Mouse (Mus musculus): ENCODE results near the gene Tubb3.
"Not testable (repeated sequence)": the region's sequence is repeated elsewhere in the genome, so short reads cannot be mapped to it uniquely, and the experiment has no call there.

Gene Tubb3

DNA sequence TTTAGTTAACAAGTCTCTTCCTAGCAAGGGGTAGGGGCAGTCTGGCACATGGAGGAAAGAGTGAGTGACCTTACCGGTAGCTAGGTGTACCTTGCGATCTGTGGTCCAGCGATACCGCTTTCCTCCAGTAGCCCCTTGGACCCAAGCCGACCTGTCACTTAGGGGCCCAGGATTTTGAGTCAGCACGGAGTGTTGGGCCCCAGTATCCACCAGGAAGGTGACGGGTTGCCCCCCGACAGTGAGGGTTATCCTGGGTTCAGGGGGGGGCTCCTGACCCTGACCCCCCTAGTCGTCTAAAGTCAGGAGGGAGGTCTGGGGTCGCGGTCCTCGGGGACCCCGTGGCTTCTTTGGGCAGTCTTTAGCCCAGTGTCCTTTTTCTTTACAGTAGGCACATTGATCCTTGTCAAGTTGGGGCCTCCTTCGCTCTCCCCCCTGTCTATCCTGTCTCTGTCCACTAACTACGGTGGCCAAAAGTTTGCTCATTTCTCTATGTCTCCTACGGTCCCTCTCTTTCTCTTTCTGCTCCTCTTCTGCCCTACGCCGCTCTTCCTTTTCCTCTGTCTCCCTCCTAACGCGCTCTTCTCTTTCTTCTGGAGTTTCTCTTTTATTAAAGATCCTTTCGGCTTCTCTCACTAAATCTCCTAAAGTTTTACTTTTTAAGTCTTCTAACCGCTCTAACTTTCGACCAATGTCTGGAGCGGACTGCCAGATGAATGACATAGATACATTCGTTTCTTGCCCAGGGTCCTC, 20.6 kb downstream of the Tubb3 start:
- Histone ChIP-seq H3K9me3 (ENCODE audit: low read length) (no peaks in the 10 kb centered on the region), H3K27me3 (ENCODE audit: insufficient read depth, low read length) (no peaks in the 10 kb centered on the region; the same call in 1 of the 2 replicates), H3K36me3 (ENCODE audit: insufficient read depth, low read length) (no peaks in the 10 kb centered on the region), H3K4me1 (replicated peaks; ENCODE audit: low read depth, low read length) (no peaks in the 10 kb centered on the region), H3K4me3 (replicated peaks; ENCODE audit: low read length) (no peak overlapping the region)
- no peak for TF ChIP-seq NANOG (IDR thresholded peaks at IDR 0.05; ENCODE audit: borderline replicate concordance, low read length)
- no peak for TF ChIP-seq CTCF (conservative IDR thresholded peaks at IDR 0.05; ENCODE audit: low read length)
- no peak for TF ChIP-seq POU5F1 (IDR thresholded peaks at IDR 0.05; ENCODE audit: borderline replicate concordance, low read length)

DNA sequence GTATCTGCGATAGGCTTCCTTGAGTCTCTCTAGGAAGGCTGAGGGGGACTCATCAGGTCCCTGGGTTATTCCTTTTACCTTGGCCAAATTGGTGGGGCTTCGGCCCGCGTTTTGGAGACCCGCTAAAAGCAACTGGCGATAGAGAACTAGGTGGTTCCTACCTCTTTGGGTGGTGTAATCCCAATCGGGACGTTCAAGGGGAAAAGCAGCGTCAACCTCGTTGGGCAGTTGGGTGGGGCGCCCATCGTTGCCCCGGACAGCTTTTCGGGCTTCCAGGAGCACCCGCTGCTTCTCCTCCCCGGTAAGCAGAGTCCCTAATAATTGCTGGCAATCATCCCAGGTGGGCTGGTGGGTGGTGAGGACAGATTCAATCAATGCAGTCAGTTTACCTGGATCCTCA, 21.2 kb downstream of the Tubb3 start:
- Histone ChIP-seq H3K4me1 (replicated peaks; ENCODE audit: low read depth, low read length) (no peaks in the 10 kb centered on the region), H3K36me3 (ENCODE audit: insufficient read depth, low read length) (no peaks in the 10 kb centered on the region), H3K27me3 (ENCODE audit: insufficient read depth, low read length) (no peaks in the 10 kb centered on the region; the same call in 1 of the 2 replicates), H3K4me3 (replicated peaks; ENCODE audit: low read length) (no peak overlapping the region), H3K9me3 (ENCODE audit: low read length) (no peaks in the 10 kb centered on the region)
- TF ChIP-seq POU5F1 (IDR thresholded peaks at IDR 0.05; ENCODE audit: borderline replicate concordance, low read length) (no peak), CTCF (conservative IDR thresholded peaks at IDR 0.05; ENCODE audit: low read length) (no peak), NANOG (IDR thresholded peaks at IDR 0.05; ENCODE audit: borderline replicate concordance, low read length) (no peak)

DNA sequence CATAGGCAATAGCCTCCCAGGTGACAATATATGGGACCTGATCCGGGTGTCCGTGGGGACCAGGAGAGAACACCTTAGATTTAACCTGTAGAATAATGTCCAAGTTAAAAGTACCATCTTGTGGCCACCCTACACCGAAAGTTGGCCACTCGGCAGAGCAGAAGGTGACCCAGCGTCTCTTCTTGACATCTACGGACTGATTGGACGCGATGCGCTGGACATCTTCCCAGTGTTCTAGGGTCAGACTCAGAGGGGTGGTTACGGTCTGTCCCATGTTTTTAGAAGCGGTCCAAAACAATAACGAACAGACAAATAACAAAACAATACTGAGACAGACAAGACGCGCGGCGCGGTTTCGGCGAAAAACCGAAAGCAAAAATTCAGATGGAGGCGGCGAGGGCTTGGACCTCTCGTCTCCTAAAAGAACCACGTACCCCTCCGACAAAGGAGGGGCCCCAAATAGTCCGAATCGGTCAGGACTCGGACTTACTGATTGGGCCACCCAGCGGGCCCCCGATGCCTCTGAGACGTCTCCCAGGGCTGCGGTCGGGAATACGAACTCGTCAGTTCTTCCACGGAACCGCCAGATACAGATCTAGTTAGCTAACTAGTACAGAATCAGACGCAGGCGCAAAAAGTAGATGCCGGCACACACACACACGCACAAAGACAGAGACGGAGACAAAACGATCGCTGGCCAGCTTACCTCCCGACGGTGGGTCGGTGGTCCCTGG, 22.2 kb downstream of the Tubb3 start:
- not testable (repeated sequence) for H3K4me1 ChIP-seq (replicated peaks; ENCODE audit: low read depth, low read length); H3K36me3 ChIP-seq (ENCODE audit: insufficient read depth, low read length); H3K4me3 ChIP-seq (replicated peaks; ENCODE audit: low read length)

DNA sequence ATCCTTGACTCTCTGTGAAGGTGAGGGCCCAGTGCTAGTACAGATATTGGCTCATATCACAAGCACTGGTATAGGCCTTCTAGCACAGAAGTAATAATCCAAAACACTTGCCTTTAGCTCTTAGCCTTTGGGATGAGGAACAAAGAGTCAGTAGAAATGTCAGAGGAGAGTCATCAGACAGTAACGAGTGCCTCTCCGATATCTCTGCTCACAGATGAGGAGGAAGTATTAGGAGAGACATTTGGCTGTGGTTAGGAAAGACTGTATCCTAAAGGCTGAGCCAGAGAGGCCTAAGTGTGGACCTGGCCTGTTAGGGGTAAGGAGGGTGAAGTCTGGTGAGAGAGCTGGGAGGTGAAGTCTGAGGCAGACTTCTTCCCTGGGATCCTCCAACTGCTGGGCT, 30.6 kb downstream of the Tubb3 start:
- Histone ChIP-seq H3K36me3 (ENCODE audit: insufficient read depth, low read length) (no peaks in the 10 kb centered on the region), H3K27me3 (ENCODE audit: insufficient read depth, low read length) (no peaks in the 10 kb centered on the region), H3K9me3 (ENCODE audit: low read length) (no peaks in the 10 kb centered on the region), H3K4me1 (replicated peaks; ENCODE audit: low read depth, low read length) (peaks cover 35% of the 10 kb centered on the region), H3K4me3 (replicated peaks; ENCODE audit: low read length) (no peak overlapping the region)
- TF ChIP-seq POU5F1 (IDR thresholded peaks at IDR 0.05; ENCODE audit: borderline replicate concordance, low read length) (no peak), NANOG (IDR thresholded peaks at IDR 0.05; ENCODE audit: borderline replicate concordance, low read length) (no peak), CTCF (conservative IDR thresholded peaks at IDR 0.05; ENCODE audit: low read length) (no peak)

More for the DNA sequence above, 22.2 kb downstream of the Tubb3 start:
- H3K9me3 ChIP-seq (ENCODE audit: low read length); H3K27me3 ChIP-seq (ENCODE audit: insufficient read depth, low read length): not testable (repeated sequence)

DNA sequence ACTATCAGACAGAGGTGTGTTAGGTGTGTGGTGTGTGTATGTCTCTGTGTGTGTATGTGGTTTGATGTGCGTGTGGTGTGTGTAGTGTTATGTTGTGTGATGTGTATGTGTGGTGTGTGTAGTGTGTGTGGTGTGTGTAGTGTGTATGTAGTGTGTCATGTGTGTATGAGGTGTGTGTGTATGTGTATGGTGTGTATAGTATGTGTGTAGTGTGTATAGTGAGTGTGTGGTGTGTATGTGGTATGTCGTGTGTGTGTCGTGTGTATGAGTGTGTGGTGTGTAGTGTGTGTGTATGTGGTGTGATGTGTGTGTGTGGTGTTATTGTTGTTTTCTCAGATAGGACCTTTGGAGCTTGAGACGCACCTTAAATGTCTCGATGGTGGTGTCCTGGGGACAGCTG, 31.1 kb downstream of the Tubb3 start:
- H3K4me1 ChIP-seq (replicated peaks; ENCODE audit: low read depth, low read length) = peaks cover 40% of the 10 kb centered on the region
- no peaks in the 10 kb centered on the region for H3K27me3 ChIP-seq (ENCODE audit: insufficient read depth, low read length)
- no peaks in the 10 kb centered on the region for H3K9me3 ChIP-seq (ENCODE audit: low read length)
- H3K4me3 ChIP-seq (replicated peaks; ENCODE audit: low read length) = no peak overlapping the region
- no peaks in the 10 kb centered on the region for H3K36me3 ChIP-seq (ENCODE audit: insufficient read depth, low read length)
- TF ChIP-seq POU5F1 (IDR thresholded peaks at IDR 0.05; ENCODE audit: borderline replicate concordance, low read length) (no peak), CTCF (conservative IDR thresholded peaks at IDR 0.05; ENCODE audit: low read length) (no peak), NANOG (IDR thresholded peaks at IDR 0.05; ENCODE audit: borderline replicate concordance, low read length) (no peak)

DNA sequence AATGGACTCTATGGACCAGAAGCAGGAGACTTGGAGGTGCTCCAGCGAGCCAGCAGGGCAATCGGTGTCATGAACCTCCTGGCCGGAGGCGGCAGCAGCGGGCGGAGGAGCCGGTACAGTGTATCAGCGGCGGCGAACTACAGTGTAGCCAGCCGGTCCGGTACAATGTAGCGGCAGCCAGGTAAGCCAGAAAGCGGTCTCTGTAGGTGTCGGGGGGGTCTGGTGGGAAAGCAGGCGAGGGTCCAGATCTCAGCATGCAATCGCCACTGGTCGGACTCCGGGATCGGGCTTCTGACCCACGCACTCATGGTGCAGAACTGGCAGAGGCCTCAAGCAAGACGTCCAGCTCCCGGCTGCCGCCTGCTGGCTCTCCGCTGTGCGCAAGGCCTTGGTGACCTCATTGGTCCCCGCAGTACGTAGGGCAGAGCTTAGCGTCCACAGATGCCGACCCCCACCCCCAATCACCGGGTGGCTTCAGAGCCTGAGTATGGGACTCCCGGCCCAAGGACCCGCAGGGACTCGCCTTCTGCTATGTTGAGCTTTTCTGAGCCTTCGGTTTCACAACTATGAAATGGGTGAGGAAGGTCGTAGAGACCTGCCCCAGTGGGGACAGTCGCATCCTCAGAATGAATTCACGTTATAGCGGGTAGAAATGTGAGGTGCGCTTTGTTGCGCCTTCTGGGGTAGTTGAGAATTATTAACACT, 31.8 kb downstream of the Tubb3 start:
- H3K9me3 ChIP-seq (ENCODE audit: low read length) = no peaks in the 10 kb centered on the region
- peak; percentile 54 for TF ChIP-seq CTCF (conservative IDR thresholded peaks at IDR 0.05; ENCODE audit: low read length)
- TF ChIP-seq POU5F1 (IDR thresholded peaks at IDR 0.05; ENCODE audit: borderline replicate concordance, low read length) = no peak
- H3K4me1 ChIP-seq (replicated peaks; ENCODE audit: low read depth, low read length) = peaks cover 47% of the 10 kb centered on the region
- H3K36me3 ChIP-seq (ENCODE audit: insufficient read depth, low read length) = no peaks in the 10 kb centered on the region
- peak overlapping the region; percentile 86 for H3K4me3 ChIP-seq (replicated peaks; ENCODE audit: low read length)
- H3K27me3 ChIP-seq (ENCODE audit: insufficient read depth, low read length) = no peaks in the 10 kb centered on the region

DNA sequence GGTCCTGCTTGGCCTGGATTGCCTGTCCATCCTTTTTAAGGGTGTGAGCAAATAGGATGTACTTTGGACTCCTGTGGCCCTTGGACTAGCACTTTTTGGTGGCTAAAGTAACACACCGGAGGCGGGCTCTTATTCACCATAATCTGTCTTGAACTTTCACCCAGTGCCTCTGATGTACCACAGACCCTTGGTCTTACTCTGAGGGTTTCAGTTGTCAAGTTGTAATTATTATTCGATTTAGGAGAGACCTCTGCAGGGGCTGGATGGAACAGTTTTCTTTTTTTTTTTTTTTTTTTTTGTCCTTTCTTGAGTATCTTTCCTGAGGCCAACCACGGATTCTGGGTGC, 32.3 kb downstream of the Tubb3 start:
- Histone ChIP-seq H3K4me1 (replicated peaks; ENCODE audit: low read depth, low read length) (peaks cover 52% of the 10 kb centered on the region), H3K27me3 (ENCODE audit: insufficient read depth, low read length) (no peaks in the 10 kb centered on the region), H3K9me3 (ENCODE audit: low read length) (no peaks in the 10 kb centered on the region), H3K4me3 (replicated peaks; ENCODE audit: low read length) (peak overlapping the region; percentile 86), H3K36me3 (ENCODE audit: insufficient read depth, low read length) (no peaks in the 10 kb centered on the region)
- TF ChIP-seq CTCF (conservative IDR thresholded peaks at IDR 0.05; ENCODE audit: low read length) = no peak
- TF ChIP-seq POU5F1 (IDR thresholded peaks at IDR 0.05; ENCODE audit: borderline replicate concordance, low read length) = no peak
- TF ChIP-seq NANOG (IDR thresholded peaks at IDR 0.05; ENCODE audit: borderline replicate concordance, low read length) = no peak

DNA sequence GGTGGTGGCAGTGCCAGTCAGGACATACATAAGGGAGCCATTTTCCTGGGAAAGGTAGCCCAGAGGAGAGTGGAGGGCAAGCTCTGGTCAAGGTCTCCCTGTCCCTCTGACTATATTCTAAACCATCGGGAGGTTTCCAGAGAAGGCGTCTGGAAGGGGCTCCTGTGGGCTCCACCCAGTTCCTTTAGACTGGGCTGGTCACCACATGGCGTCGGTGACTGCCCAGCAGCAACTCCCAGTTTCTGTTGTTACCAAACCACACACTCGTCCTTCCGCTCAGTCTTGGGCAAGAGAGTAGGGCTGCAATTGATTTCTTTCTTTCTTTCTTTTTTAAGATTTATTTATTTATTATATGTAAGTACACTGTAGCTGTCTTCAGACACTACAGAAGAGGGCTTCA, 32.9 kb downstream of the Tubb3 start:
- TF ChIP-seq NANOG (IDR thresholded peaks at IDR 0.05; ENCODE audit: borderline replicate concordance, low read length) = no peak
- TF ChIP-seq POU5F1 (IDR thresholded peaks at IDR 0.05; ENCODE audit: borderline replicate concordance, low read length) = no peak
- no peak for TF ChIP-seq CTCF (conservative IDR thresholded peaks at IDR 0.05; ENCODE audit: low read length)
- Histone ChIP-seq H3K36me3 (ENCODE audit: insufficient read depth, low read length) (peaks cover 2% of the 10 kb centered on the region), H3K4me3 (replicated peaks; ENCODE audit: low read length) (peak overlapping the region; percentile 86; the same call in 1 of the 2 replicates), H3K4me1 (replicated peaks; ENCODE audit: low read depth, low read length) (peaks cover 58% of the 10 kb centered on the region), H3K27me3 (ENCODE audit: insufficient read depth, low read length) (no peaks in the 10 kb centered on the region), H3K9me3 (ENCODE audit: low read length) (no peaks in the 10 kb centered on the region)

All from E14TG2a.4 (cell line).